Mouse (Mus musculus) erythroid progenitor cell, adult 5-6 weeks (primary cell): ENCODE measurements around the gene Ppif. TPM values are rescaled to one million over a fixed set of nuclear protein-coding genes. Genes with fewer than 3 reads are reported as not detected.

Experiments used
- ATAC-seq: replicated peaks from 2 replicates; pipeline ENCODE4 v1.8.0; 2016; ENCODE audit warnings: moderate number of reproducible peaks, mild to moderate bottlenecking, moderate TSS enrichment, inconsistent platforms; ENCODE audit not compliant: poor library complexity, low FRiP score, severe bottlenecking
- total RNA-seq, 2 experiments: library from RNA; stranded (forward) in 1 of 2; stranded (reverse) in 1 of 2; fragments of 150-400 nt in 1 of 2; fragments of 186-747, 209-891 nt in 1 of 2; gene quantifications; 2 replicates each; pipeline versions ENCODE4 v1.2.3 to v1.2.4; 2015 to 2017; ENCODE audit warnings: low replicate concordance in 2 of 2

The Ppif gene
- total RNA-seq, 2 experiments from 2014 or later = 0.91 to 4.2 TPM

- no peak for ATAC-seq
Observed at GRCm38 (mm10) chr14:25693271-25693887, 575 bp upstream of the Ppif start.

- ATAC-seq = 0 out of 2 replicates have a peak, but pooled peaks have one; percentile 10
Observed at GRCm38 (mm10) chr14:25694569-25694897, 579 bp downstream of the Ppif start.

- no peak for ATAC-seq
Observed at GRCm38 (mm10) chr14:25695059-25695458, 1.1 kb downstream of the Ppif start.

- no peak for ATAC-seq
Observed at GRCm38 (mm10) chr14:25696356-25696755, 2.4 kb downstream of the Ppif start.

DNA sequence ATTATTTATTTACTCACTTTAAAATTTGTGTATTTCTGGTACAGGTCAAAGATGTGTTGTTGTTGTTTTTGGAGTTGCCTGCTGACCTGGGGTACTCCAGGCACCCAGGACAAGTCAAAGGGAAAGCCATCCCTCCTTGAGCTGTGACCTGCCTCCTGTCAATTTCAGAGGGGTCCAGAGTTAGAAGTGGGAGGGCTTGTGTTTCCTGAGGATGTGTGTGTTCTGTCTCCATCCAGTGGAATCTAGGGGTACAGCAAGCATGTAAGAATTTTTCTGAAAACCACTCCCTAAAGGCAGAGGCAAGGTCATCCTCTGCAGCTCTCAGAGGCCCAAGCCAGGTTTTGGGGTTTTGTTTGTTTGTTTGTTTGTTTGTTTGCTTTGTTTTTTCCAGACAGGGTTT is 8.0 kb downstream of the Ppif start:
- ATAC-seq = no peak

GRCm38 (mm10) chr14:25707691-25708181 is 13.8 kb downstream of the Ppif start:
- no peak for ATAC-seq

DNA sequence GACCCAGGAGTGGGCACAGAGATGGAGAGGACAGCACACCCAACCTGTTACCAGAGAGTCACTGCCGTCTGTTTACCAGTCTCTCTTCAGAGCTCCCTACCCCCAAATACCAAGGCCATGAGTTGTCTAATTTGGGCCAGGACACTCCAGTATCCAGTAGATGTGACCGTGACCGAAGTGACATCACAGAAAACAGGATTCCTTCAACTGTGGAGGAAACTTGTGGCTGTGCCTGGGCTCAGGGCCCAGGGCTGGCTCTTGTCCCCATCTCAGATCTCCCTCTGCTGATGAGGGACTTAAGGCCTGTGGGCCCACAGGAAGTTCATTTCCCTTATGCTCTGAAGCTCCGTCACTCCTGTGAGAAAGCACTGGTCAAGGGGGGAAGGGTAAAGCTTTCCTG is 14.5 kb downstream of the Ppif start:
- no peak for ATAC-seq

DNA sequence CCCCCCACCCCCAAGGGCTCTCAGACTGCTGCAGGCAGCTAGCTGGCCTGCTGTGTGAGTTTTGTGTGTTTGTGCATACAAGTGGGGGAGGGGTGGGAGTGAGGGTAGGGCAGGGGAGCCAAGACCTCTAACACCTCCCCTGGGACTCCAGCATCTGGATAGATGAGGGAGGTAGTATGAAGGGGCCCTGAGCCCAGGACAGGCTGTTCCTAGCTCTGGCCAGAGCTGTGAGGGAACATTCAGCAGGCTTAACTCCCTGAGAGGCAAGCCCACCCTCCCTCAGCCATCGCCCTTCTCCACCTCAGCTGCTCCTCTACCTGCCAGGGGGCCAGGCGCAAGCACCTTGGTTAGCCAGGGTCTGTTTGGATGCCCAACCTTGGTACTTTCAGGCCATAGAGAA is 15.0 kb downstream of the Ppif start:
- ATAC-seq = no peak

DNA sequence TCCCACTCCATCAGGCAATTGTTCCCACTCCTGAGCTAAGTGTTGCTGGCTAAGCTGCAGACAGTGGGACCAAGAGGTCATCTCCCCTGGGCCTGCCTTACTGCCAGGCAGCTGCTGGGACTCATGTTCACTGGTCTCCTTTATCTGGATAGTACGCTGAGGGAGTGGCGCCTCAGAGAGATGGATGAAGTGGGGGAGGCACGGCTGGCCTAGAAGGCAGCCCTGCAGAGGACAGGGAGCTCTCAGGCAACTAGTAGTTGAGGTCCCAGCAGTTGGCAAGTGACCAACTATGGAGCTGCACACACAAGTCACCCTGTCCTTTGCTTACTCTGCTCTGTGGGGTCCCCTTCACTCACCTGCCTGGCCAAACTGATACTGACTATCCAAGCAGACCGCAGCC is 16.1 kb downstream of the Ppif start:
- ATAC-seq = no peak

- ATAC-seq = no peak
Observed at GRCm38 (mm10) chr14:25710681-25711080, 16.7 kb downstream of the Ppif start.

DNA sequence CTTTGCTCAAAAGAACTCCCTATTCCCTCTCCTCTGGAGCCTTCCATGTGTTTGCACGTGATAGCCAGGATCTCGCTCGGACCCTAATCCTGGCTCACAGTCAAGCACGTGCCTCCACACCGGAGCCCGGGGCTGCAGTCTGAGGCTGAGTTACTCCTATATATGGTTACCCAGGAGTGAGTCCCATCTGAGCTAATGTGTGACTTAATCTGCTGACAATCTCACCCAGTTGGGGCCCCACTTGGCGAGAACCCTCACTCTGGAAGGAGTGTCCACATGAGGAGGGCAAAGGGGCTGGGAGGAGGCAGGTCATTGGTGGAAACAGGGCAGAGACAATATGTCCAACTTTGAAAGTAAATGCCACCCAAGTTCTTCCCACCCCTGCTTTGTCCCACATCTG is 17.2 kb downstream of the Ppif start:
- ATAC-seq = no peak

DNA sequence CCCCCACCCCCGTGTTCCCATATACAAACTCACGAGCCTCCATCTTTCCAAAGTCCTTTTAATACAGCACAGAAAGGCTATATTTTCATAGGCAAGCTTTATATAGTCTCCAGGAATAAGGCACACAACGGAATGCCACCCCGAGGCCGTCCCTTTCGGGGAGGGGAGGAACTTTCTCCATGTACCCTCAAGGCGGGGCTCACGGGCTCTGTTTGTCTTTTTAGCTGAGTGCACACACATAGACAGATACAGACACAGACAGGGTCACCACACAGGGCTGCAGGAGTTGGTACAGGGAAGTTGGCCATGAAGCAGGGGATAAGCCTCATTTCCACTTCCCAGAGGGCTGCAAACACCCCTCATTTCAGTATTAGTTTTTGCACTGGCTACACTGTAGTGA is 17.6 kb downstream of the Ppif start:
- no peak for ATAC-seq

DNA sequence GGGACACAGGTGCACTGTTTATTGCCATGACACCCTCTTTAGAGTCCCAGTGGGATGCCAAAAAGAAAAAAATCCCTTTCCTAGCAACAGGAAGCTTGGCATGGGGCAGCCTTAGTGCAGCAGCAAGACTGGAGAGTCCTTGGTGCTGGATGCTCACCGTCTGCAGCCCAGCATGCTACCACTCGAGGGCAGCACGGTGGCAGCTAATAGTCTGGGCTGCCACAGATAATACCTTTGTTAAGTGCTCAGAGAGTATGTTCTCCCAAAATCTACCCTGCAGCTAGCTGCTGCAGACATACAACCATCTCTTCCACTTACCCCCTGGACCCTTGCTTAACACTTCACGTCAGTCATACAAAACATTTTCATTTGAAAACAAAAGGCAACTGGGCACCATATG is 19.5 kb downstream of the Ppif start:
- ATAC-seq = no peak

GRCm38 (mm10) chr14:25716528-25716927 is 22.6 kb downstream of the Ppif start:
- no peak for ATAC-seq

DNA sequence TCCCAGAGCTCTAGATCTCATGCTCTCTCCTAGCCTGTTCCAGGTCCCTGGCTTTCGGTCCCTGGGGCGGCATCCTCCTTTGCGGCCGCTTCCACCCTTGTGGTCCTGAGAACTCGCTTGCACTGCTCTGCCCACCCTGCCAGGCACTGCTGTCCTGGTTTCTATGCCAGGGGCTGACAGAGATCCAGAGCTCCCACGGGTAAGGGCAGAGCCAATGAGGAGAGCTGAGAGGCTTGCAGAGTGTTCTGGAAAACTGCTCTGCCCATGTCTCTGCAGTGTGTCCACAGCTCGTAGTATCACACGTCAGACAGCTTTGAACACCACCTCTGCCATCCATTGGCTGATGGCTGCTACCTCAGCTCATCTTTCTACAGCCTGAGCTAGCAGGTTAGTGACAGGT is 23.8 kb downstream of the Ppif start:
- no peak for ATAC-seq

DNA sequence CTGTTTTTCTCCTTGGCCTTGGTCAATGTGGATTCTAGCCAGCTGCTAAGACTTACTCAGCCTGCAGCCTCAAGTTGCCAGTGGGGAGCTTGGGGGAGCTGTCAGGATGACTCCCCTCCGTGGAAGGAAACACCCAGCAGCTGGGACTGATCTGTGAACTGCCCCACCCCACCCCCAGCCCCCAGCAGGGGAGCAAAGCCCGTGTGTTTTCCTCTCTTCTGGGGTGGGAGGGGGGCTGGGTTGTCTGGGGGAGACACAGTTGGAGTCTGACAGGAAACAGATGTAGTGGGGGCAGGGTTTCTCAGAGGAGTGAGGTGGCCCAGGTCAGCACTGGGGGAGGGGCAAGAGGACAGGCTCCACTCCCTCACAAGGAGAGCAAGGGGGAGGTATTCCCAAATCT is 24.5 kb downstream of the Ppif start:
- no peak for ATAC-seq

- no peak for ATAC-seq
Observed at GRCm38 (mm10) chr14:25719371-25719770, 25.4 kb downstream of the Ppif start.

DNA sequence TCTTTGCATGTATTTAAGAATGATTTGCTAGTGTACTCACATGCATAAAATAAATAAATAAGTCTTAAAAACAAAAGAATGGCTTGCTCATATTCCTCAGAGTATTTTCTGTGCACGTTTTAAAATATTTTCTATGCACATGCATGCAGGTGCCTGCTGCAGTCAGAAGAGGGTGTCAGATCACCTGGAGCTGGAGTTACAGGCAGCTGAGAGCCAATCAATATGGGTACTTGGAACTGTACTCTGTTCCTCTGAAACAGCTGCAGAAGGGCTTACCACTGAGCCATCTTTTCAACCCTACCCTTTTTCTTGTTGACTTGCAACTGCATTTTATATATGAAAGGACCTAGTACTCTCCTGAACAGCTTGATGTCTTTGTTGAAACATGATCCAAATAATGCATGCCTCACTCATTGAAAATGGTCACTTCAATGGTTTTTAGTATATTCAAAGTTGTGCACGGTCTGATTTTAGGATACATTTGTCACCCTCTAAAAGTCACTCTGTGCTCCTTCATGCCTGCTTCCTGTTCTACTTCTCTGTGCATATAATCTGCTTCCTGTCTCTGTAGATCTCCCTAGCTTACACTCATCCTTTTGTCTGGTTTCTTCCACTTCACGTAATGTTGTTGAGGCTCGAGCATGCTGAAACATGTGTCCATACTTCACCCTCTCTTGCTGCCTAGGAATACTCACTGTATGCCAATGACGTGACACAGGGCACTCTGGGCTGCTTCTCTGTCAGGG is 27.2 kb downstream of the Ppif start:
- no peak for ATAC-seq

DNA sequence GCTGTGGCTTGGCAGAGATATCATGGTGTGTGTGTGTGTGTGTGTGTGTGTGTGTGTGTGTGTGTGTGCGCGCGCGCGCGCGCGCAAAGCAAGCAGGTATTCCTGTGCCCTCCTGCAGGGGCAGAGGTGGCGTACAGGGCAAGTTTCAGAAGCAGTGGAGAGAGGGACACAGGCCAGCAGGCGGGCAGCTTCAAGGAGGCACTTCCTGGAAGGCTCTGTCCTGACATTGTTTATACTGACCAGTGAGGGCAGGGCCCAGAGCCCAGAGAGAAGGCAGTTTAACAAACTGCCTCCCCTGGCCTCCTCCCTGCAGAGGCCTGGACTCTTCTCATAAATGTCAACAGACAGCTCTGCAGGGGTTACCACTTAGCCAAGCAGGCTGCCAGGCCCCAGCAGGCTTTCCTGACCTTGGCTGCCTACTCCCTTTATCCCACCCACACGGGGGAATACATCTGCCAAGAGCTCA is 31.1 kb downstream of the Ppif start:
- ATAC-seq = no peak

GRCm38 (mm10) chr14:25725690-25726089 is 31.7 kb downstream of the Ppif start:
- no peak for ATAC-seq
